Mouse (Mus musculus) C2C12 (cell line): ENCODE results near the gene Mien1. TPM values are rescaled to one million over a fixed set of nuclear protein-coding genes. Genes with fewer than 3 reads are reported as not detected.

ENCODE experiments used
- H3K27me3 ChIP-seq: one replicate; pipeline ENCODE4 v1.6.1; 2011; ENCODE audit not compliant: control insufficient read depth, insufficient read depth, insufficient read length
- H3K36me3 ChIP-seq: one replicate; pipeline ENCODE4 v1.6.1; 2011; ENCODE audit not compliant: control insufficient read depth, insufficient read depth
- H3K4me3 ChIP-seq: one replicate; pipeline ENCODE4 v1.5.1; 2011; ENCODE audit warnings: mild to moderate bottlenecking, control low read depth; ENCODE audit not compliant: poor library complexity, insufficient read depth, severe bottlenecking
- H3K79me2 ChIP-seq: one replicate; pipeline ENCODE4 v1.6.1; 2011; ENCODE audit not compliant: control insufficient read depth, insufficient read depth
- H3K79me3 ChIP-seq: one replicate; pipeline ENCODE4 v1.6.1; 2011; ENCODE audit warnings: low read depth, control low read depth
- H3ac ChIP-seq: one replicate; pipeline ENCODE3; 2011; ENCODE audit warnings: low read depth; ENCODE audit not compliant: control insufficient read depth, insufficient read length
- CEBPB ChIP-seq: IDR thresholded peaks from one replicate; pipeline ENCODE4 v1.6.1; 2011; ENCODE audit warnings: low read depth, mild to moderate bottlenecking, control low read depth, moderate library complexity
- CTCF ChIP-seq: IDR thresholded peaks from one replicate; pipeline ENCODE4 v1.5.1; 2011; ENCODE audit not compliant: control insufficient read depth, insufficient read depth, insufficient read length
- FOSL1 ChIP-seq: IDR thresholded peaks from one replicate; pipeline ENCODE4 v1.8.0; 2011; ENCODE audit warnings: mild to moderate bottlenecking, low read length; ENCODE audit not compliant: poor library complexity, insufficient read depth, severe bottlenecking
- MAX ChIP-seq: IDR thresholded peaks from one replicate; pipeline ENCODE4 v1.6.1; 2011; ENCODE audit warnings: mild to moderate bottlenecking, control low read depth
- MYOD1 ChIP-seq: IDR thresholded peaks from one replicate; pipeline ENCODE4 v1.6.1; 2011; ENCODE audit warnings: low read depth; ENCODE audit not compliant: control insufficient read depth, insufficient read length
- MYOG ChIP-seq: IDR thresholded peaks from one replicate; pipeline ENCODE4 v1.6.1; 2011; ENCODE audit not compliant: control insufficient read depth, insufficient read length; ENCODE audit errors: extremely low read depth
- USF1 ChIP-seq: IDR thresholded peaks from one replicate; pipeline ENCODE4 v1.6.1; 2011; ENCODE audit warnings: low read depth, mild to moderate bottlenecking, control low read depth, moderate library complexity
- long read RNA-seq, 2 experiments: library from polyadenylated mRNA; unstranded; transcript quantifications; one replicate each; pipeline ENCODE4 v2.0.0; 2019 to 2020
- polyA plus RNA-seq: library from polyadenylated mRNA; unstranded; fragments of >200 nt; fragmentation: generic; extraction: Trizol; gene quantifications from one replicate; pipeline ENCODE4 v1.2.1, GENCODE M21; 2012; ENCODE audit warnings: missing spikeins

Gene Mien1
- polyA plus RNA-seq: 73.7 TPM
- long read RNA-seq, experiment 1, transcript Mien1-201 (4 exons, 747 nt): major isoform, 56 of 69 reads
- long read RNA-seq, experiment 1, partial matches to known transcripts: 12 of 69 reads
- long read RNA-seq, experiment 1, other reads (novel, unspliced or antisense): 1 of 69 reads
- long read RNA-seq, experiment 2, transcript Mien1-201 (4 exons, 747 nt): major isoform, 5 of 6 reads
- long read RNA-seq, experiment 2, partial matches to known transcripts: 1 of 6 reads
- long read RNA-seq, experiment 2, other reads (novel, unspliced or antisense): 0 of 6 reads

GRCm38 (mm10) chr11:98438331-98439158 lies at the start of gene Mien1:
TSS of gene Mien1 (minus strand) at chr11:98438991.
- Histone ChIP-seq H3K36me3 (peaks cover 22% of the 10 kb centered on the region), H3K79me2 (no peaks in the 10 kb centered on the region), H3K79me3 (no peaks in the 10 kb centered on the region), H3ac (peak within 1 kb of the TSS; percentile 61), H3K4me3 (peak within 1 kb of the TSS; percentile 56), H3K27me3 (no peaks in the 10 kb centered on the region)
- TF ChIP-seq FOSL1 (no peak), MAX (peak; percentile 80), MYOD1 (no peak), CEBPB (no peak), MYOG (no peak), USF1 (peak; percentile 99), CTCF (peak; percentile 96)

- no peak overlapping the region for H3K4me3 ChIP-seq
- H3K79me2 ChIP-seq: no peaks in the 10 kb centered on the region
- H3K36me3 ChIP-seq: no peaks in the 10 kb centered on the region
- H3ac ChIP-seq: no peak overlapping the region
- H3K79me3 ChIP-seq: no peaks in the 10 kb centered on the region
- peaks cover 78% of the 10 kb centered on the region for H3K27me3 ChIP-seq
- TF ChIP-seq FOSL1 (no peak), CEBPB (no peak), MYOD1 (no peak), MAX (no peak), MYOG (no peak), USF1 (no peak), CTCF (no peak)
These were observed 48.8 kb upstream of the Mien1 start for GRCm38 (mm10) chr11:98487526-98488040.

- TF ChIP-seq FOSL1: no peak
- TF ChIP-seq CEBPB: no peak
- no peak for TF ChIP-seq MAX
- TF ChIP-seq CTCF: no peak
- TF ChIP-seq USF1: no peak
- H3K4me3 ChIP-seq: no peak overlapping the region
- H3K27me3 ChIP-seq: peaks cover 77% of the 10 kb centered on the region
- no peaks in the 10 kb centered on the region for H3K36me3 ChIP-seq
- H3K79me2 ChIP-seq: no peaks in the 10 kb centered on the region
- H3K79me3 ChIP-seq: no peaks in the 10 kb centered on the region
- no peak overlapping the region for H3ac ChIP-seq
These were observed 47.0 kb upstream of the Mien1 start for GRCm38 (mm10) chr11:98485749-98486148.

- Histone ChIP-seq H3K36me3 (no peaks in the 10 kb centered on the region), H3K79me2 (no peaks in the 10 kb centered on the region), H3K27me3 (peaks cover 68% of the 10 kb centered on the region), H3K79me3 (no peaks in the 10 kb centered on the region), H3K4me3 (no peak overlapping the region), H3ac (no peak overlapping the region)
- no peak for TF ChIP-seq MYOD1
These were observed 43.3 kb upstream of the Mien1 start for GRCm38 (mm10) chr11:98482067-98482466.

GRCm38 (mm10) chr11:98481231-98481630 lies 42.4 kb upstream of the Mien1 start:
- no peak for TF ChIP-seq USF1
- TF ChIP-seq MAX: no peak
- no peak for TF ChIP-seq MYOG
- no peak for TF ChIP-seq FOSL1
- TF ChIP-seq MYOD1: no peak
- no peak for TF ChIP-seq CTCF
- Histone ChIP-seq H3K79me2 (no peaks in the 10 kb centered on the region), H3ac (no peak overlapping the region), H3K4me3 (no peak overlapping the region), H3K79me3 (no peaks in the 10 kb centered on the region), H3K36me3 (no peaks in the 10 kb centered on the region), H3K27me3 (peaks cover 70% of the 10 kb centered on the region)

GRCm38 (mm10) chr11:98479940-98480497 lies 41.2 kb upstream of the Mien1 start:
- Histone ChIP-seq H3K4me3 (no peak overlapping the region), H3ac (no peak overlapping the region), H3K79me2 (no peaks in the 10 kb centered on the region), H3K79me3 (no peaks in the 10 kb centered on the region), H3K36me3 (no peaks in the 10 kb centered on the region), H3K27me3 (peaks cover 62% of the 10 kb centered on the region)
- no peak for TF ChIP-seq USF1
- no peak for TF ChIP-seq MYOD1
- no peak for TF ChIP-seq MAX
- no peak for TF ChIP-seq CEBPB
- TF ChIP-seq FOSL1: no peak
- TF ChIP-seq MYOG: no peak
- TF ChIP-seq CTCF: no peak
